Mouse (Mus musculus) adipose tissue, adult 10 weeks (tissue): ENCODE results near the gene Fbxw15. TPM values are rescaled to one million over a fixed set of nuclear protein-coding genes. Genes with fewer than 3 reads are reported as not detected.

Experiments used
- polyA plus RNA-seq: library from polyadenylated mRNA; stranded (reverse); fragments of 350-450 nt; fragmentation: Illumina TruSeq; extraction: RNeasy Lipid Tissue Mini Kit (QIAGEN cat#74804); gene quantifications from one replicate; pipeline ENCODE4 v1.2.3, GENCODE M21; 2014; ENCODE audit warnings: low read depth, low replicate concordance

Gene Fbxw15
- 0.41 TPM for polyA plus RNA-seq

DNA sequence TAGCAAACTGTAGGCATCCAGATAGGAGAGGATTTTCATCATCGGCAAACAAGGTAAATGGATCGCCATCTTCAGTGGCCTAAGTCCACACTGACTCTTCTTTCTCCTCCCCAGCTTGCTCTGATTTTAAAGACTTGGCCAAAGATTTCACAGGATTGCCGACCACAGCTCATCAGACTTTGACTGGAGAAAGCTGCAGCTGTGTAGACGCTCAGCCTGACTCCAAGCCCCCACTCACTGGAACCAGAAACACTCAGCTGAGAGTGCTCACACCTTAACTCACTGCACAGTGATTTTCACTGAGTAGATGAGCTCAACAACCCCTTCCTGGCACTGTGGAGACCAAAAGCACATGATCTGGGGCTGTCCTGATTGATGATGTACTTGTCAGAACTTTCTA, at the start of gene Fbxw15:
TSS of gene Fbxw15 (minus strand) at position 101 of the 400 bp plus-strand sequence.

Other genes starting within 250 kb of the Fbxw15 start
- not detected for gene Fbxw28, start 228.6 kb downstream of the Fbxw15 start, polyA plus RNA-seq
- not detected for gene Fbxw22, start 164.0 kb downstream of the Fbxw15 start, polyA plus RNA-seq
- gene Fbxw16, start 119.1 kb downstream of the Fbxw15 start, polyA plus RNA-seq, result not detected
- not detected for gene Fbxw19, start 72.4 kb downstream of the Fbxw15 start, polyA plus RNA-seq
- gene Fbxw24, start 57.8 kb upstream of the Fbxw15 start, polyA plus RNA-seq, result not detected
- gene Fbxw25, start 96.4 kb upstream of the Fbxw15 start, polyA plus RNA-seq, result not detected
- gene Fbxw18, start 134.4 kb upstream of the Fbxw15 start, polyA plus RNA-seq, result 0.20 TPM
- not detected for gene Fbxw26, start 177.8 kb upstream of the Fbxw15 start, polyA plus RNA-seq
- 1.2 TPM for gene Fbxw27, start 222.4 kb upstream of the Fbxw15 start, polyA plus RNA-seq
- 6,153 TPM for gene Spink8, start 244.0 kb upstream of the Fbxw15 start, polyA plus RNA-seq